Mouse (Mus musculus) sigmoid colon, adult 10 weeks (tissue): Measurements from ENCODE around the gene Gcm1. TPM values are rescaled to one million over a fixed set of nuclear protein-coding genes. Genes with fewer than 3 reads are reported as not detected.

Source experiments
- polyA plus RNA-seq: library from polyadenylated mRNA; stranded (reverse); fragments of 350-450 nt; fragmentation: Illumina TruSeq; extraction: RNeasy Lipid Tissue Mini Kit (QIAGEN cat#74804); gene quantifications from one replicate; pipeline ENCODE4 v1.2.3, GENCODE M21; 2014; ENCODE audit warnings: low read depth, low replicate concordance

Gcm1 gene
- polyA plus RNA-seq: not detected

DNA sequence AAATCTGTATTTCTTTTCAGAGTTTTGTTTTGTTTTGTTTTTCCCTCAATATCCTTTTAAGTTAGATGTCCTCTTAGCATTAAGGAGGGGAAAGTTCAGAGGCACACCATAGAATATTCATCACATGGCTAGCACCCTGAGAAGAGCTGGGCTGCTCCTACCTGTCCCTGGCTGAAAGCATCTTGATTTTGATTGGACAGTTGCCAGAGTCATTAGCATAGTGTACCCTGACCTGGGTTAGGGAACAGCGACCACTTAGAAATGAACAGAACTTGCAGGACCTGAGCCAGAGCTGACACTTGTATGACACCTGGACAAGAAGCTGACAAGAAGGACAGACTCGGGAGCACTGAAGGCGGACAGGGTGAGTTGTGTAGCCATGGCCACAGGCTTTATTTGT lies at the start of gene Gcm1:
Gene Gcm1 (plus strand): TSS at position 248 of the 400 bp plus-strand sequence.

DNA sequence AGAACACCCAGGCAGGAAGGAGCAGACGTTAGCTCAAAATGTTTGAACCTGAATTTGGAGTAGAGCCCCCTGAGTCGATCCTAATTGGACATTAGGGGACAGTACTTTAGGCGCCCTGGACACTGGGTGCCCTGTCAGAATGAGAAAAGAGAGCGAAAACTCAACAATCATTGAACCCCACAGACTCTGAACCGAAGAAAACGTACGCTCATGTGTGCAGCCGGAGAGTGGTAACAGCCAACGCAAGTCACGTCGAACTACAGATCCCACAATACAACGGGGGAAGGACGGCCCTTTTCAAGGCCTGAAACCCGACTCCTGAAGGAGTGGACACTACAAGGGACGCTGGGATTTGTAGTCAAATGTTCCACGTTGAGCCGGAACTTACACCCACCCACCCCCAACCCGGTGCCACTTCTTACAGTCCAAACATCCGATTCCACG lies 57.1 kb downstream of the Gcm1 start, which contains the start of the genes Fbxo9 and Ick:
Gene Fbxo9 (minus strand): TSS at position 270 of the 444 bp plus-strand sequence.
Gene Ick (plus strand): TSS at position 397 of the 444 bp plus-strand sequence.

Other genes with a start within 250 kb of the Gcm1 start
- 98.0 TPM for gene Elovl5, start 134.6 kb upstream of the Gcm1 start, polyA plus RNA-seq
- gene Fbxo9, start 57.1 kb downstream of the Gcm1 start, polyA plus RNA-seq: 45.2 TPM
- gene Ick, start 57.3 kb downstream of the Gcm1 start, polyA plus RNA-seq: 98.6 TPM
- 10.4 TPM for gene Gsta4, start 130.8 kb downstream of the Gcm1 start, polyA plus RNA-seq
- 24.7 TPM for gene Gsta1, start 178.7 kb downstream of the Gcm1 start, polyA plus RNA-seq
- not detected for gene Gm3776, start 205.2 kb downstream of the Gcm1 start, polyA plus RNA-seq
- gene Gm10639, start 238.0 kb downstream of the Gcm1 start, polyA plus RNA-seq: not detected